Mouse (Mus musculus) monocyte, adult 2 months (primary cell): ENCODE results near the gene Gm38100.

Experiments used
- DNase-seq, 2 experiments: peaks; one replicate each; pipeline ENCODE4 v3.0.0; 2022; ENCODE audit warnings: low spot score in 2 of 2, low read depth in 1 of 2

The Gm38100 gene

DNA sequence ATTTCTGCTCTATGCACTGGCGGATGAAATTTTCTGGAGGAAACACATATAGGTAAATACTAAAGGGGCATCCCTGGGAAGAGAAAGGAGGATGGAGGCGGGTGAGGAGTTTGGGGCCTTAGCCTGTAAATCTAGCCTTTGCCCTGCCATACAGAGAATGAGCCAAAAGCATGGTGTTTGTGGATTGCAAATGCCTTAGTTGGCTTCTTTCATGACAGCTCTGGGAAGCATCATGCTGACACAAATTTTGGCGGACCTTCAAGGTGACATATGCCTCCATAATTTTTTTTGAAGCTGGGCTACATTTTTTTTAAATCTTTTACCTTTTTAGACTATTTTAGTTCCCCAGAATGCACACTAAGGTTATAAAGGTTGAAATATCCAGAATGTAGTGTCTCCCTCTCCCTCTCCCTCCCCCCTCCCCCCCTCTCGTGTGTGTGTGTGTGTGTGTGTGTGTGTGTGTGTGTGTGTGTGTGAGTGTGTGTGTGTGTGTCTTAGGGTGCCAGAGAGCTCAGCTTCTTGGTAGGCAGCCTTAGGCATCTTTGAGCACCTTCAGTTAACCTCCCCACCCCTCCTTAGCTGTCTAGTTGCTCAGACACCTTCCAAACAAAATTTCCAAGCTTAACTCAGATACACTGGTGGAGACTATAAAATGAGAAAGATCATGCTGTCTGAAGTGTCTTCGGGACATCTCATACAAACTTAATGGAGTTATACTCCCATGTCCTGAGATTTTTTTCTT, 47.0 kb downstream of the Gm38100 start:
- DNase-seq, result no peak

GRCm38 (mm10) chr1:175970710-175971109, 50.6 kb downstream of the Gm38100 start:
- no peak for DNase-seq
